Mouse (Mus musculus) kidney, embryonic 15.5 days (tissue): ENCODE results near the gene Wfdc2. TPM values are rescaled to one million over a fixed set of nuclear protein-coding genes. Genes with fewer than 3 reads are reported as not detected.
"Not testable (repeated sequence)": the region's sequence is repeated elsewhere in the genome, so short reads cannot be mapped to it uniquely, and the experiment has no call there.

Experiments used
- ATAC-seq: fragments of 200-750 bp; cut with Nextera tagmentation; replicated peaks from 2 replicates; pipeline ENCODE4 v1.8.0; 2017; ENCODE audit warnings: moderate TSS enrichment; ENCODE audit not compliant: low FRiP score
- H3K27ac ChIP-seq: fragments of 300-500 bp; sonication (generic); 2 replicates; pipeline ENCODE4 v1.5.1; 2015; ENCODE audit warnings: mild to moderate bottlenecking, inconsistent platforms
- H3K27me3 ChIP-seq: fragments of 300-500 bp; sonication (generic); 2 replicates; pipeline ENCODE4 v1.6.1; 2015; ENCODE audit warnings: inconsistent platforms
- H3K36me3 ChIP-seq: fragments of 300-500 bp; sonication (generic); 2 replicates; pipeline ENCODE4 v1.6.1; 2015; ENCODE audit warnings: inconsistent platforms
- H3K4me1 ChIP-seq: fragments of 300-500 bp; sonication (generic); 2 replicates; pipeline ENCODE4 v1.6.1; 2015; ENCODE audit warnings: inconsistent platforms
- H3K4me2 ChIP-seq: fragments of 300-500 bp; sonication (generic); 2 replicates; pipeline ENCODE4 v1.6.1; 2015; ENCODE audit warnings: moderate library complexity, mild to moderate bottlenecking, inconsistent platforms
- H3K4me3 ChIP-seq: fragments of 300-500 bp; sonication (generic); replicated peaks from 2 replicates; pipeline ENCODE4 v1.5.1; 2015; ENCODE audit warnings: mild to moderate bottlenecking, inconsistent platforms
- H3K9ac ChIP-seq: fragments of 300-500 bp; sonication (generic); 2 replicates; pipeline ENCODE4 v1.6.1; 2015; ENCODE audit warnings: mild to moderate bottlenecking, inconsistent platforms
- H3K9me3 ChIP-seq: fragments of 300-500 bp; sonication (generic); replicated peaks from 2 replicates; pipeline ENCODE4 v1.6.1; 2016; ENCODE audit warnings: inconsistent platforms
- WGBS: fragments of 180-500 bp; shearing (Covaris S2); methylation state at CpG from one replicate; pipeline ENCODE4 v1.1.7; 2015; ENCODE audit warnings: mixed read lengths; 5-methylcytosine and 5-hydroxymethylcytosine counted together
- polyA plus RNA-seq: library from polyadenylated mRNA; unstranded; fragments of >200 nt; fragmentation: Nextera tagmentation; extraction: Ambion mirVana; gene quantifications from 2 replicates; pipeline ENCODE4 v1.2.1, GENCODE M21; 2015

Gene Wfdc2
- polyA plus RNA-seq, 1 experiment from 2014 or later: 329 TPM

DNA sequence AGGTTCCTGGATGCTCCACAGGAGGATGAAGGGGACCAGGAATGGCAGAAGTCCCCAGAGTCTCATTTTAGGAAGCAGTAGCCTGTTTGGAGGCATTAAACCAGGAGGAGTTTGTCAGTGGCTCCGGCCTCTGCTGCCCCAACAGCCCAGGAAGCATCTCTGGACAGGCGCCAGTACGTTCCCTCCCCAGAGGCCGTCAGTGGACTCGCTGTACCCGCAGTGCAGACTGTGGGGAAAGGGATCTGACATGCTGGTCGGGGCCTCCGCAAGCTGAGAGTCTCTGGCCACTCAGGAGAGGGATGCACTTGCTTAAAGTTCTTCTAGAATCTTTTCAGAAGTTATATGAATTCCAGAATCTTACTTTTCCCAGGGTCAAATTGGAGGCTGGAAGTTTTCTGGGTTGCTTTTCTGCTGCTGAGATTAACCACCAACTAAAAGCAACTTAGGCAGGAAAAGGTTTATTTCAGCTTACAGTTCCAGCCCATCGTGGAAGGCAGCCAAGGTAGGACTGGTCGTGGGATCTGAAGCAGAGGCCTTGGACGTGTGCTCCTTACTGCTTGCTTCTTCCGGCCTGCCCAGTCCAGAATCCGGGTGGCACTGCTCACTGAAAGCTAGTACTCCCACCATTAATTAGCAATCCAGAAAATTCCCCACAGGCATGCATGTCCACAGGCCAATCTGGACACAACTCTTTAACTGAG is 23.0 kb downstream of the Wfdc2 start, which contains the start of gene Wfdc6a:
Gene Wfdc6a (minus strand): TSS at position 423 of the 701 bp plus-strand sequence.
- ATAC-seq, H3K27ac ChIP-seq, H3K36me3 ChIP-seq, H3K9ac ChIP-seq, H3K9me3 ChIP-seq, H3K27me3 ChIP-seq, H3K4me3 ChIP-seq, H3K4me2 ChIP-seq: not testable (repeated sequence)
- WGBS: 52% methylated on average over 13 of the region's 13 CpGs
- H3K4me1 ChIP-seq: peaks cover 22% of the 10 kb centered on the region

- no peak overlapping the region for H3K27ac ChIP-seq
- no peaks in the 10 kb centered on the region for H3K36me3 ChIP-seq
- ATAC-seq: no peak
- no peaks in the 10 kb centered on the region for H3K9me3 ChIP-seq
- H3K4me1 ChIP-seq: peaks cover 21% of the 10 kb centered on the region
- no peaks in the 10 kb centered on the region for H3K27me3 ChIP-seq
- H3K9ac ChIP-seq: no peak overlapping the region
- no peak overlapping the region for H3K4me3 ChIP-seq
- WGBS: 9% methylated on average over 4 of the region's 4 CpGs
- no peak overlapping the region for H3K4me2 ChIP-seq
Measured at GRCm38 (mm10) chr2:164592014-164592413, 29.8 kb downstream of the Wfdc2 start.

DNA sequence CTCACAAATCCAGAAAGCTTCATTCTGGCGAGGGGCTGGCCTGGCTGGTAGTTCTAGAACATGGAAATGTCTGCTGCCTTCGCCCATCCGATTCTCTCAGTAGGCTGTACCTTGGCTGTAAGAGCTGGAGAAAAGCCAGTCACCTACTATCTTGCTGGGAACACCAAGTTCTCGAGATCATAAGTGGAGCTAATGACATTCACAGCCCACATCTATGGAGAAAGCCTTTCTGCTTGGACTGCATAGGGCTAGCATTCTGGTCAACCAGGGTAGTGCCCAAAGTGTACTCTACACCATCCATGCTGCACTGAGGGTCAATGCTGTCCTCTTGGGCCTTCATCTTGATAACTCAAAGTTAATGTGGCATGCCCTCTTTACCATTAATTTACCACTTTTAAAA is 31.3 kb downstream of the Wfdc2 start, which contains the start of gene Eppin:
Gene Eppin (minus strand): TSS at position 101 of the 400 bp plus-strand sequence.
- Histone ChIP-seq H3K27me3 (no peaks in the 10 kb centered on the region), H3K4me1 (peaks cover 21% of the 10 kb centered on the region), H3K36me3 (no peaks in the 10 kb centered on the region), H3K9ac (no peak within 1 kb of the TSS), H3K4me2 (no peak within 1 kb of the TSS), H3K4me3 (no peak within 1 kb of the TSS), H3K9me3 (no peaks in the 10 kb centered on the region), H3K27ac (no peak within 1 kb of the TSS)
- ATAC-seq: no peak
- 78% methylated on average over 4 of the region's 4 CpGs for WGBS

DNA sequence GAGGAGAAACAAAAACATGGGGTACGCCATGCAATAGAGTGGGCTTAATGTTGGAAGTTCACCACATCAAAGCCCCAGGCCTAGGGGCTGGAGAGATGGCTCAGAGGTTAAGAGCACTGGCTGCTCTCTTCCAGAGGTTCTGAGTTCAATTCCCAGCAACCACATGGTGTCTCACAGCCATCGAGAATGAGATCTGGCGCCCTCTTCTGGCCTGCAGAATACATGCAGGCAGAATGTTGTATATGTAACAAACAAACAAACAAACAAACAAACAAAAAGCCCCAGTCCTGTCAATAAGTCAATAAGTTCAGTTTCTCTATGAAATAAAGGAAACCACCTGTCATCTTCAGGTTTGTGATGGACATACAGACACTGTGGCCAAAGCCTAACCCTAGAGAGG is 38.0 kb downstream of the Wfdc2 start:
- no peak overlapping the region for H3K27ac ChIP-seq
- no peak overlapping the region for H3K4me3 ChIP-seq
- H3K9ac ChIP-seq: no peak overlapping the region
- ATAC-seq: no peak
- H3K27me3 ChIP-seq: no peaks in the 10 kb centered on the region
- H3K9me3 ChIP-seq: no peaks in the 10 kb centered on the region
- H3K36me3 ChIP-seq: no peaks in the 10 kb centered on the region
- H3K4me1 ChIP-seq: no peaks in the 10 kb centered on the region
- H3K4me2 ChIP-seq: no peak overlapping the region
- WGBS: 64% methylated on average over 3 of the region's 3 CpGs

DNA sequence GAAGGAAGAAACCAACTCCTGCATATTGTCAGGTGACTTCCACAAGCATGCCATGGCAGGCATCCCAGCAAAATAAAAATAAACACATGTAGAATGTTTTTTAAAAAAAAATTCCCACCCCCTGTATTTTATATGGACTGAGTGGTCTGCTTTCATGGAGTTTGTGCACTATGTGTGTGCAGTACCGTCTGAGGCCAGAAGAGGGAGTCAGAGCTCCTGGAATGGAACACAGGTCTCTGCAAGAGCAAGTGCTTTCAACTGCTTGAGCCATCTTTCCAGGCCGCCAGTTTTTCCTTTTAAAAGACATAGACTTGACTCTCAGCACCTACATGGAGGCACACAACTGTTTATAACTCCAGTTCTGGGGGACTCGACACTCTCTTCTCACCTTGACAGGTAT is 41.3 kb downstream of the Wfdc2 start:
- Histone ChIP-seq H3K9ac (no peak overlapping the region), H3K9me3 (no peaks in the 10 kb centered on the region), H3K4me3 (no peak overlapping the region), H3K27me3 (no peaks in the 10 kb centered on the region), H3K4me1 (0 out of 2 replicates have a peak, but pooled peaks cover 3% of the 10 kb centered on the region), H3K4me2 (no peak overlapping the region), H3K27ac (no peak overlapping the region), H3K36me3 (no peaks in the 10 kb centered on the region)
- WGBS: 86% methylated on average over 3 of the region's 3 CpGs
- ATAC-seq: no peak

GRCm38 (mm10) chr2:164604411-164604810 is 42.2 kb downstream of the Wfdc2 start:
- Histone ChIP-seq H3K36me3 (no peaks in the 10 kb centered on the region), H3K4me3 (no peak overlapping the region), H3K27me3 (no peaks in the 10 kb centered on the region; the same call in 1 of the 2 replicates), H3K9me3 (no peaks in the 10 kb centered on the region), H3K9ac (no peak overlapping the region), H3K4me1 (0 out of 2 replicates have a peak, but pooled peaks cover 4% of the 10 kb centered on the region), H3K27ac (no peak overlapping the region), H3K4me2 (no peak overlapping the region)
- no peak for ATAC-seq
- WGBS: 88% methylated on average over 8 of the region's 8 CpGs

DNA sequence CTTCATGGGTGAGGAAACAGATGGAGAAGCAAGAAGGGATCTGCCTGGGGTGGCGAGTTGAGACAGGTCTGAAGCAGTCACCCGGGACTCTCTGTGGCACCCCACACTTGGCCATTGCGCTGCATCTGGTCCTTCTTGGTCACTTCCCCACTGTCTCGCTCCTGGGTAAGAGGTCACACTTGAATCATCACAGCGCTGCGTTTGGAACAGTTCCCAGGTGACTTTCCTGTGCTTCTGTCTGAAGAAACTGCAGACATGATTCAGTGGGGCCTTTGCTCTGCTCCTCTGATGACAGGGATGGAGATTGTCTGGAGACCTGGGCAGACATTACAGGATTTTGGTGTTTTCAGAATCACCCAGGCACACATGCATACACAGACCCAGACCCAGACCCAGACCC is 46.6 kb downstream of the Wfdc2 start:
- Histone ChIP-seq H3K9me3 (no peaks in the 10 kb centered on the region), H3K4me2 (no peak overlapping the region), H3K9ac (no peak overlapping the region), H3K27ac (no peak overlapping the region), H3K27me3 (no peaks in the 10 kb centered on the region; the same call in 1 of the 2 replicates), H3K4me3 (no peak overlapping the region), H3K36me3 (no peaks in the 10 kb centered on the region), H3K4me1 (0 out of 2 replicates have a peak, but pooled peaks cover 7% of the 10 kb centered on the region)
- no peak for ATAC-seq
- WGBS: 54% methylated on average over 6 of the region's 6 CpGs

- WGBS: 48% methylated on average over 8 of the region's 8 CpGs
- not testable (repeated sequence) for H3K9ac ChIP-seq
Measured at GRCm38 (mm10) chr2:164613471-164613870, 51.3 kb downstream of the Wfdc2 start, which contains the start of the genes Wfdc6b and Wfdc8. Gene Wfdc6b (plus strand): TSS chr2:164613522. Gene Wfdc8 (minus strand): TSS chr2:164613626.

DNA sequence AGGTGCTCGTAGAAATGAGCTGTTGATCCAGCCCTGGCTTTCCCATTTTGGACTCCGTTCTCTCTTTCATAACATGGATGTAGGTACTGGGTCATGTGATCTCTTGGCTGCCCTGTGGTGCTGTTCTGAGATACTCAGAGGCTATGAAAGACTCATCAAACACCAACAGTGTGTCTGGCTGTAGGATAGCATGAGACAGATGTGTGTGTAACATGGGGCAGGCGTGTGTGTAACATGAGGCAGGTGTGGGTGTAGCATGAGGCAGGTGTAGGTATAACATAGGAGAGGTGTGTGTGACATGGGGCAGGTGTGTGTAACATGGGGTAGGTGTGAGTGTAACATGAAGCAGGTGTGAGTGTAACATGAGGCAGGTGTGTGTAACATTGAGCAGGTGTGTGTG is 53.2 kb downstream of the Wfdc2 start:
- Histone ChIP-seq H3K9me3 (no peaks in the 10 kb centered on the region), H3K9ac (no peak overlapping the region), H3K27me3 (no peaks in the 10 kb centered on the region), H3K4me2 (no peak overlapping the region), H3K27ac (no peak overlapping the region), H3K4me1 (no peaks in the 10 kb centered on the region), H3K36me3 (no peaks in the 10 kb centered on the region), H3K4me3 (no peak overlapping the region)
- ATAC-seq: no peak
- WGBS: 89% methylated on average over 3 of the region's 3 CpGs

More at GRCm38 (mm10) chr2:164613471-164613870, 51.3 kb downstream of the Wfdc2 start, which contains the start of the genes Wfdc6b and Wfdc8:
- not testable (repeated sequence) for H3K36me3 ChIP-seq, H3K27ac ChIP-seq, ATAC-seq, H3K4me2 ChIP-seq, H3K4me1 ChIP-seq, H3K4me3 ChIP-seq, H3K9me3 ChIP-seq, H3K27me3 ChIP-seq

Other genes with a start within 250 kb of the Wfdc2 start
- gene Svs6, start 245.7 kb upstream of the Wfdc2 start, polyA plus RNA-seq: not detected in 2 replicates
- not detected in 2 replicates for gene Svs5, start 229.7 kb upstream of the Wfdc2 start, polyA plus RNA-seq
- gene Slpi, start 173.3 kb upstream of the Wfdc2 start, polyA plus RNA-seq: 2.4 and 2.7 TPM in 2 replicates
- gene Rbpjl, start 159.3 kb upstream of the Wfdc2 start, polyA plus RNA-seq: 0.05 and 0.08 TPM in 2 replicates
- gene Matn4, start 157.3 kb upstream of the Wfdc2 start, polyA plus RNA-seq: 1.1 and 2.4 TPM in 2 replicates
- gene Sdc4, start 118.5 kb upstream of the Wfdc2 start, polyA plus RNA-seq: 149 and 161 TPM in 2 replicates
- gene Sys1, start 105.4 kb upstream of the Wfdc2 start, polyA plus RNA-seq: 59.2 and 64.2 TPM in 2 replicates
- gene Gm20458, start 101.4 kb upstream of the Wfdc2 start, polyA plus RNA-seq: 7.7 and 8.3 TPM in 2 replicates
- gene Trp53tg5, start 88.7 kb upstream of the Wfdc2 start, polyA plus RNA-seq: not detected in 2 replicates
- 13.0 and 14.0 TPM in 2 replicates for gene Dbndd2, start 76.3 kb upstream of the Wfdc2 start, polyA plus RNA-seq
- 65.1 and 69.6 TPM in 2 replicates for gene Pigt, start 64.9 kb upstream of the Wfdc2 start, polyA plus RNA-seq
- gene Spint3, start 11.0 kb downstream of the Wfdc2 start, polyA plus RNA-seq: not detected in 2 replicates
- 0.34 TPM in 1 of 2 replicates, not detected in the other for gene Wfdc6a, start 23.0 kb downstream of the Wfdc2 start, polyA plus RNA-seq
- gene Eppin, start 31.2 kb downstream of the Wfdc2 start, polyA plus RNA-seq: not detected in 2 replicates
- gene Wfdc6b, start 51.1 kb downstream of the Wfdc2 start, polyA plus RNA-seq: not detected in 2 replicates
- gene Wfdc8, start 51.2 kb downstream of the Wfdc2 start, polyA plus RNA-seq: not detected in 2 replicates
- gene Wfdc16, start 76.4 kb downstream of the Wfdc2 start, polyA plus RNA-seq: not detected in 2 replicates
- 0.41 TPM in 1 of 2 replicates, not detected in the other for gene Wfdc10, start 93.6 kb downstream of the Wfdc2 start, polyA plus RNA-seq
- not detected in 2 replicates for gene Wfdc9, start 94.2 kb downstream of the Wfdc2 start, polyA plus RNA-seq
- not detected in 2 replicates for gene Wfdc11, start 111.7 kb downstream of the Wfdc2 start, polyA plus RNA-seq
- gene Wfdc13, start 122.7 kb downstream of the Wfdc2 start, polyA plus RNA-seq: 0.43 and 0.57 TPM in 2 replicates
- gene Spint4, start 136.1 kb downstream of the Wfdc2 start, polyA plus RNA-seq: 0.65 and 0.76 TPM in 2 replicates
- gene Spint5, start 152.9 kb downstream of the Wfdc2 start, polyA plus RNA-seq: not detected in 2 replicates
- 1.2 and 1.3 TPM in 2 replicates for gene Wfdc3, start 183.5 kb downstream of the Wfdc2 start, polyA plus RNA-seq
- 74.6 and 75.1 TPM in 2 replicates for gene Dnttip1, start 183.6 kb downstream of the Wfdc2 start, polyA plus RNA-seq
- 517 and 530 TPM in 2 replicates for gene Ube2c, start 207.5 kb downstream of the Wfdc2 start, polyA plus RNA-seq
- 40.1 and 87.2 TPM in 2 replicates for gene Tnnc2, start 217.6 kb downstream of the Wfdc2 start, polyA plus RNA-seq
- 21.5 and 24.0 TPM in 2 replicates for gene Snx21, start 223.4 kb downstream of the Wfdc2 start, polyA plus RNA-seq
- 20.8 and 21.2 TPM in 2 replicates for gene Acot8, start 242.5 kb downstream of the Wfdc2 start, polyA plus RNA-seq
- gene Zswim3, start 242.7 kb downstream of the Wfdc2 start, polyA plus RNA-seq: 9.0 and 9.2 TPM in 2 replicates